Mouse (Mus musculus): ENCODE results near the gene Prm2. TPM values are rescaled to one million over a fixed set of nuclear protein-coding genes. Genes with fewer than 3 reads are reported as not detected.

Gene Prm2
- not detected in 2 replicates for polyA plus RNA-seq (2016; fragmentation: Nextera tagmentation; extraction: Ambion mirVana)

DNA sequence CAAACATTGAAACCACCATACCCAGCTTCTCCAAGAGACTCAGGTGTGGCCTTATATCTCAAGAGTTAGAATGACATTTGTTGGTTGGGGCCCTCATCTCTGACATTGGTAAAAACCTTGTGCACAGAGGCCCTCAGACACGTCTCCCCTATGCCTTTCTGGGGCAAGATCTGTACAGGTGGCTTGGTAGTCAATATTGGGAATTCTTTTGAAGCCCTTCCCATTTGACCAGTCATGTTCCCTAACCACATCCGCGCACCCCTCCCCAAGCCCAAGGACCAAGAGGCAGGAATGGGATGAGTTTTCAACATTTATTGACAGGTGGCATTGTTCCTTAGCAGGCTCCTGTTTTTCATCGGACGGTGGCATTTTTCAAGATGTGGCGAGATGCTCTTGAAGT is at the start of gene Prm2:
Gene Prm2 (minus strand): TSS at position 101 of the 400 bp plus-strand sequence.
- WGBS, result 83% methylated on average over 6 of the region's 6 CpGs
- Histone ChIP-seq H3K36me3 (no peaks in the 10 kb centered on the region), H3K27ac (no peak within 1 kb of the TSS), H3K4me1 (replicated peaks) (no peaks in the 10 kb centered on the region), H3K27me3 (ENCODE audit: insufficient read depth, poor library complexity, severe bottlenecking) (peaks cover 31% of the 10 kb centered on the region), H3K9me3 (no peaks in the 10 kb centered on the region), H3K4me3 (no peak within 1 kb of the TSS)
- no peak for DNase-seq (ENCODE audit: low spot score)

DNA sequence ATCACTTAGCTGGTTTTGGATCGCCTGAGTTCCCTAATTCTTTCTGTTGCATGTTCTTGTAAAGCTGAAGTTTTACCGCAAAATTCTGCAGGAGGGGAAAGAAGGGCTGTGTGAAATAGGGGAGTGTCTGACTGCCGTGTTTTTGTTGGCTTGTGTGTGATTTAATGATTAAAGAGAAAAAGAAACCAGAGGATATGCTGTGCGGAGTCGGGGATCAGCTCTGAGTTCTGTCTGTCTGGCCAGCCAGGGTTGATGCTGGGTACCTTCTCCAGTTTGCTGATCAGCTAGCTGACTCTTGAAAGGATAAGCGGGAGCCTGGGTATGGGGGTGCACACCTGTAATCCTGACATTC is 48.4 kb upstream of the Prm2 start:
- WGBS, result 79% methylated on average over 6 of the region's 6 CpGs
- Histone ChIP-seq H3K27ac (no peak overlapping the region), H3K9me3 (no peaks in the 10 kb centered on the region), H3K36me3 (peaks cover 28% of the 10 kb centered on the region), H3K27me3 (ENCODE audit: insufficient read depth, poor library complexity, severe bottlenecking) (no peaks in the 10 kb centered on the region), H3K4me1 (replicated peaks) (peaks cover 23% of the 10 kb centered on the region), H3K4me3 (peak overlapping the region; percentile 29; the same call in 1 of the 2 replicates)
- no peak for DNase-seq (ENCODE audit: low spot score)

DNA sequence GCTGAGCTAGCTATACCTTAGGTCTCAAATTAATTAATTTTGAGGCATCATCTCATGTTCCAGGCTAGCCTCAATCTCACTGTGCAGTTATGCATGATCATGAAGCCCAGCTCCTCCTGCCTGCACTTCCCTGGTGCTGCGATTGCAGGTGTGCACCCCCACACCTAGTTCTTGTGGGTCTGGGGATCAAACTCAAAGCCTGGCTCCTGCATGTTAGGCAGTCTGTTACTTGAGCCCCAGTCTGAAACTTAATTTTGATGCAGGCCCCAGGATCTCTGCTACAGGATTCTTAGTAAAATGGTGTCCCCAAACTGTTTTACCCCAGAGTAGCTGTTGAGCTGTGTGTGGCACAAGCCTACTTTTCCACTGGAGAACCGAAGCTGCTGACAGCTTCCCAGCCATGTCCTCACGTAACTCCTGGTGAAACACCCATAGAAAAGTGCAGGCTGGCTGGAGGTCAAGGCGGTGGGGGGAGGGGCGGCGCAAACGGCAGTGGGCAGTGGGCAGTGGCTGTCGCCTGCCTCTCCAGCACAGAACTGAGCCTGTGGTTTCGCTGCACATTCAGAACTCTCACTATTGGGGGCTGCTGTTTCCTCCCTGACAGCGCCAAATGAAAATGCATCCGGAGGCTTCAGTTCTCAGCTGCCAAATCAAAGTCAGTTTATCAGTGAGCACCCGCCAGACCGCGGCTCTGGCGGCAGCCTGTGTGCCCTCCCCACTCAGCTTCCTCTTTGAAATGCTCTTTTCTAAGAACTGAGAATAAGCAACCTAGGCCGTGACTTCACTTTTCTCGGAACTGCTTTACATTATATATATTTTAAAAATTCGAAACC is 47.8 kb upstream of the Prm2 start:
- Histone ChIP-seq H3K4me1 (replicated peaks) (peaks cover 27% of the 10 kb centered on the region), H3K27me3 (ENCODE audit: insufficient read depth, poor library complexity, severe bottlenecking) (no peaks in the 10 kb centered on the region), H3K9me3 (no peaks in the 10 kb centered on the region), H3K4me3 (peak overlapping the region; percentile 29; the same call in 1 of the 2 replicates), H3K36me3 (peaks cover 28% of the 10 kb centered on the region), H3K27ac (peak overlapping the region; percentile 50)
- WGBS, result 29% methylated on average over 18 of the region's 18 CpGs
- peak; percentile 58 for DNase-seq (ENCODE audit: low spot score)

DNA sequence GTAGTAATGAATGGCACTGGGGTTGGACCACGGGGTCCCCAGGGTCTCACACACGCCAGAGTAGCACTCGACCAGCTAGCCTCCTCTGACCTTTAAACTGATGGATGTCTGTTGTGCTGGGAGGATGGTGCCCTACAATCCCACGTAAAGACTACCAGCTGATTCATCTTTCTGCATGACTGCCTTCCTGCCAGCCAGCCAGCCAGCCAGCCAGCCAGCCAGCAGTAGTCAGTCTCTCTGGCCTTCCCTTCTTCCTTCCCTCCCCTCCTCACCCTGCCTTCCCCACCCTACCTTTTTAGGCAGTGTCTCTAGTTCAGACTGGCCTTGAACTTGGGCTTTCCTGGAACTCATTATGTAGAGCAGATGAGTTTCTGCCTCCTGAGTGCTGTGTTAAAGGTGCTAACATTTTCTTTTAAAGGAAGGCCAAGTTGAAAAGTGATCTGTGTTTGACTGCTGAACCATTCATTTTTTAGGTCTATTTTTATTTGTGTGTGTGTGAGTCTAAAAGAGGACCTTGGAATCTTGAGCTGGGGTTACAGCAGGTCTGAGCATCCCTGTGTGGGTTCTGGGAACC is 46.4 kb upstream of the Prm2 start:
- peaks cover 24% of the 10 kb centered on the region for H3K36me3 ChIP-seq
- no peaks in the 10 kb centered on the region for H3K9me3 ChIP-seq
- WGBS, result 55% methylated on average over 4 of the region's 4 CpGs

GRCm38 (mm10) chr16:10840018-10840417 is 44.1 kb upstream of the Prm2 start:
- Histone ChIP-seq H3K9me3 (no peaks in the 10 kb centered on the region), H3K27ac (no peak overlapping the region), H3K27me3 (ENCODE audit: insufficient read depth, poor library complexity, severe bottlenecking) (no peaks in the 10 kb centered on the region), H3K4me3 (no peak overlapping the region), H3K36me3 (peaks cover 22% of the 10 kb centered on the region), H3K4me1 (replicated peaks) (peaks cover 55% of the 10 kb centered on the region)
- WGBS, result 92% methylated on average over 14 of the region's 14 CpGs
- DNase-seq (ENCODE audit: low spot score), result no peak

More for the DNA sequence above, 46.4 kb upstream of the Prm2 start:
- Histone ChIP-seq H3K27ac (no peak overlapping the region), H3K27me3 (ENCODE audit: insufficient read depth, poor library complexity, severe bottlenecking) (no peaks in the 10 kb centered on the region), H3K4me1 (replicated peaks) (peaks cover 39% of the 10 kb centered on the region), H3K4me3 (no peak overlapping the region)
- DNase-seq (ENCODE audit: low spot score), result no peak

DNA sequence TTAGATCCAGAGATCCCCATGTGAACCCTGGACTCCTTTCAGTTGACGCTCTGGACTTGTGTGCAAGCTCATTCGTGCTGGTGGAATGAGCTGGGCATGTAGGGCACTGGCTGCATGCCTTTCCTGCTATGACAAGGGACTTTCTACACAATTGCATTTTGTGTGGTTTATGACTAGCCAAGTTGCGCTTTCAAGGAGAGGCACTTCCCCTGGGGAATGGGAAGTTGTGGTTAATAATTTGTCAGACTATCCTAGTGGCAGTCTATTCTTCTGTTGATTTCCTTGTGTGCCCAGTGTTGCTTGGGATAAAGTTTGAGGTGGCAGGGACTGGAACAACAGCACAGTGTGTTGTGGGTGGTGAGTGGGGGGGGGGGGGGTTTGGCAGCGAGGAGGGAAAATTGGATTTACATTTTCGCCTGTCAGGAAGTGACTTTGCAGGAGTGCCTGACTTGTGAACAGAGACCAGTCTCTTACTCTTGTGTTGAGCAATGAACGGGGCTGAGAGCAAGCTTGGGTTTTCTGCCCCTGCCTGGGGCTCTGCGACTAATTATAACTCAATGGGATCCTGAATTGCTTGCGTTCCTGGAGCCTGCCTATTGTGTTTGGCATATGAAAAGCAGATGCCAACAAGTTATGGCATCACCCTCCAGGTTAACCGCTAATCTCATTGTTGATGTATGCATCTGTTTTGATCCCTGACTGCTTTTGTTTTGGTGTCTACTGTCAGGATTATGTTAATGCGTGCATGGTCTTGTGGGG is 42.7 kb upstream of the Prm2 start:
- DNase-seq (ENCODE audit: low spot score), result peak; percentile 24
- Histone ChIP-seq H3K4me3 (no peak overlapping the region), H3K9me3 (no peaks in the 10 kb centered on the region), H3K4me1 (replicated peaks) (peaks cover 46% of the 10 kb centered on the region), H3K27me3 (ENCODE audit: insufficient read depth, poor library complexity, severe bottlenecking) (peaks cover 5% of the 10 kb centered on the region), H3K36me3 (peaks cover 19% of the 10 kb centered on the region), H3K27ac (no peak overlapping the region; the same call in 1 of the 2 replicates)
- WGBS, result 44% methylated on average over 10 of the region's 10 CpGs

DNA sequence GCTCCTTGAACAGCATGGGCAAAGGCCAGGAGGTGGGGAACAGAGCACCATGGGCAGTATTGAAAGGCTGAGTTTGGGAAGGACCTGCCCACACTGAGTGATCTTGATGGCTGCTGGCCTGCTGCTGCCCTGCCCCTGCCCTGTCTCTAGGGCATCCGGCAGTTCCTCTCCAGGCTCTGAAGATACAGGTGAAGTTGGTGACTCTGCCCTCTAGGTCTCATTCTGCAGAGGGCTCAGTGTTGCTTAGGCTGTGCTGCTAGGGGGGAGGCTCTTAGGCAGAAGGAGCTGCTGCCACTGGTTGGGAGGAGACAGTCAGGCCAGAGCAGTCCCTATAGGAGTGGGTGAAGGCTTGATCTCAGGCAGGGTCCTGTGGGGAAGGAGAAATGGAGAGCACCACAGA is 42.0 kb upstream of the Prm2 start:
- 86% methylated on average over 1 of the region's 1 CpGs for WGBS
- H3K4me1 ChIP-seq (replicated peaks), result peaks cover 40% of the 10 kb centered on the region
- no peak overlapping the region; the same call in none of the 2 replicates for H3K27ac ChIP-seq
- peaks cover 19% of the 10 kb centered on the region for H3K36me3 ChIP-seq
- DNase-seq (ENCODE audit: low spot score), result no peak
- peaks cover 11% of the 10 kb centered on the region for H3K27me3 ChIP-seq (ENCODE audit: insufficient read depth, poor library complexity, severe bottlenecking)
- H3K4me3 ChIP-seq, result no peak overlapping the region
- H3K9me3 ChIP-seq, result no peaks in the 10 kb centered on the region

DNA sequence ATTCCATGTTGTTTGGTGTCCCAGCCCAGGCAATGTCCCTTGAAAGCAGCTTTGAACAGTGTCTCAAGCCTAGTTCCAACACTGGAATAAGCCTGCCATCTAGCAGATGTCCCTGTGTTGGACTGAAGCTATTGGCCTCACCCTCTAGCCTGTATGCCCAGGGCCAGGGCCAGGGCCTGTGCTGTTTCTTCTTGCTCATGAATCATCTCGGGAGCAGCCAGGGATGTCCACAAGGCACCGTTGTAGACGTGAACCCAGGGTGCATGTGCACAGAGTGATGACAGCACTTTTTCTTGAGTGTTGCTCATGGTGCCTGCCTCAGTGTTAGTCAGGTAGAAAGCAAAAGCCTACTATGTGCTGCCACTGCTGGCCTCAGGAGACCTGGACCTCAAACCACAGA is 41.3 kb upstream of the Prm2 start:
- 93% methylated on average over 3 of the region's 3 CpGs for WGBS
- Histone ChIP-seq H3K27ac (no peak overlapping the region), H3K27me3 (ENCODE audit: insufficient read depth, poor library complexity, severe bottlenecking) (peaks cover 11% of the 10 kb centered on the region), H3K4me1 (replicated peaks) (peaks cover 39% of the 10 kb centered on the region), H3K36me3 (peaks cover 19% of the 10 kb centered on the region), H3K4me3 (no peak overlapping the region), H3K9me3 (no peaks in the 10 kb centered on the region)
- no peak for DNase-seq (ENCODE audit: low spot score)

DNA sequence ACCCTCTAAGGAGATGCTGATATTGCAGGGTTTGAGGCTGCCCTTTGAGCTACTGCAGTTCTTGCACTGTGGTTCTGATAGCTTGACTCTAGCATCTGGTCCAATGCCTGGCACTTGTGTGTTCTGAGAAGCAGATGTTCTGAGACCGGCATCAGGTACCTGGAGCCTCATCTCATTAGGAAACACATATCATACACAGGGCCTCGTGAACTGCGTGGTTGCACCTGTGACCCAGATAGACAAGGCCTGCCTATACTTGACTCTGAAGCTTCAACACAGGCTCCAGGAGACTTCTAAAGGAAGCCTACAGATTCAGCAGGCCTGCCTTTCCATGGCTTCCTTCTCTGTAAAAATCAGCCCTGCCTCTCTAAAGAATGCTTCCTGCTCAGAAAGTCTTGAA is 40.5 kb upstream of the Prm2 start:
- H3K4me1 ChIP-seq (replicated peaks), result peaks cover 38% of the 10 kb centered on the region
- peaks cover 11% of the 10 kb centered on the region for H3K27me3 ChIP-seq (ENCODE audit: insufficient read depth, poor library complexity, severe bottlenecking)
- H3K4me3 ChIP-seq, result 0 out of 2 replicates have a peak overlapping the region, but pooled peaks have one; percentile 4
- WGBS, result 93% methylated on average over 3 of the region's 3 CpGs
- no peak for DNase-seq (ENCODE audit: low spot score)
- H3K27ac ChIP-seq, result no peak overlapping the region
- no peaks in the 10 kb centered on the region for H3K9me3 ChIP-seq
- H3K36me3 ChIP-seq, result peaks cover 17% of the 10 kb centered on the region

DNA sequence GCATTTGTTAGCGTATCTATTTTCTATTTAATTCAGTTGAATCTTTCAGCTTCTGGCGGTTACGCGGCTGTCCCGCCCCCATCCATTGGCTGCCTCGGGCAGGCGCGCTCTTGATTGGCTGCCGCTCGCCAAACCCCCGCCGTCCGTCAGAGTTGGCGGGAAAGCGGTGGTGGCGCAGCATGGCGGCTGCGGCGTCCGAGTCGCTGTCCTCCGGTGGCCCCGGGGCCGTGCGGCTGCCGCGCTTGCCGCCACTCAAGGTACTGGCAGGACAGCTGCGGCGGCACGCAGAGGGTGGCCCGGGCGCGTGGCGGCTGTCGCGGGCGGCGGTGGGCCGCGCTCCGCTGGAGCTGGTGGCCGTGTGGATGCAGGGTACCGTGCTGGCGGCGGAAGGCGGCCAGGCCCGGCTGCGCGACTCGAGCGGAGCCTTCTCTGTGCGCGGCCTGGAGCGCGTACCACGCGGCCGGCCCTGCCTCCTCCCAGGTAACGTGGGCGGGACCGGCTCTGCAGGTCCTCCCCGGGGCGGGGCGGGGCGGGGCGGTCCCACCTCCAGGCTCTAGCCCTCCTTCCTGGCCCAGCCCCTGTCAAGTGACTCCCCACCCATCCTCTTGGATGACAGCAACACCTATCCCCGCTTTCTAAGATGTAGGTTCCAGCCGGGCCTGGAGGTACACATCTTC is 39.1 kb upstream of the Prm2 start, which contains the start of gene Rmi2:
Gene Rmi2 (plus strand): TSS at position 149 of the 677 bp plus-strand sequence.
- Histone ChIP-seq H3K27me3 (ENCODE audit: insufficient read depth, poor library complexity, severe bottlenecking) (peaks cover 11% of the 10 kb centered on the region), H3K27ac (peak within 1 kb of the TSS; percentile 95), H3K4me3 (peak within 1 kb of the TSS; percentile 91), H3K4me1 (replicated peaks) (peaks cover 38% of the 10 kb centered on the region), H3K9me3 (no peaks in the 10 kb centered on the region), H3K36me3 (peaks cover 5% of the 10 kb centered on the region)
- WGBS, result 1% methylated on average over 64 of the region's 69 CpGs
- peak; percentile 89 for DNase-seq (ENCODE audit: low spot score)

- H3K36me3 ChIP-seq, result peaks cover under 1% of the 10 kb centered on the region; the same call in 1 of the 2 replicates
- H3K4me3 ChIP-seq, result peak overlapping the region; percentile 91
- no peak for DNase-seq (ENCODE audit: low spot score)
- H3K4me1 ChIP-seq (replicated peaks), result peaks cover 35% of the 10 kb centered on the region
- peak overlapping the region; percentile 95 for H3K27ac ChIP-seq
- 10% methylated on average over 12 of the region's 12 CpGs for WGBS
- no peaks in the 10 kb centered on the region for H3K9me3 ChIP-seq
- H3K27me3 ChIP-seq (ENCODE audit: insufficient read depth, poor library complexity, severe bottlenecking), result peaks cover 11% of the 10 kb centered on the region
These were observed 38.6 kb upstream of the Prm2 start for GRCm38 (mm10) chr16:10834542-10834910.

DNA sequence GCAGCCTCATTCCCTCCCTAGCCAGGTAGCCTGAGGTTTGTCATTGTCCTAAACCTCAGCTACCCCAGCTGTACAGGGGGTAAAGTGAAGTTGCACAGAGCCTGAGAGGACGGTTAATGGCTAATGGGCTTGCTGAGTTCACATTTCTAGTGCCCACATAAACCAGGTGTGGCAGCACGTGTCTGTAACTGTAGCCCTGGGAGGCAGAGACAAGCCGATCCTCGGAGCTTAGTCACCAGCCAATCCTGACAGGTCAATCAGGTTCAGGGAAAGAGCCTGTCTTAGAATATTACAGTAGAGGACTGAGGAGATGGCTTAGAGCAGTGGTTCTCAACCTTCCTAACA is 32.5 kb upstream of the Prm2 start:
- no peaks in the 10 kb centered on the region for H3K4me1 ChIP-seq (replicated peaks)
- WGBS, result 83% methylated on average over 4 of the region's 4 CpGs
- peaks cover 3% of the 10 kb centered on the region; the same call in 1 of the 2 replicates for H3K27me3 ChIP-seq (ENCODE audit: insufficient read depth, poor library complexity, severe bottlenecking)
- no peak overlapping the region for H3K27ac ChIP-seq
- no peak for DNase-seq (ENCODE audit: low spot score)
- no peak overlapping the region for H3K4me3 ChIP-seq
- no peaks in the 10 kb centered on the region for H3K9me3 ChIP-seq
- H3K36me3 ChIP-seq, result no peaks in the 10 kb centered on the region

Measured in hindbrain, embryonic 10.5 days (tissue).